Mouse (Mus musculus) kidney, adult 2 months (tissue): ENCODE measurements around the gene Dchs1. TPM values are rescaled to one million over a fixed set of nuclear protein-coding genes. Genes with fewer than 3 reads are reported as not detected.

Experiments used
- DNase-seq: peaks from one replicate; pipeline ENCODE4 v3.0.0; 2021
- H3K27ac ChIP-seq: fragments of 200-500 bp; 2 replicates; pipeline ENCODE4 v1.5.1; 2012; ENCODE audit warnings: low read depth, low read length, control low read depth, inconsistent platforms; ENCODE audit not compliant: insufficient read depth
- H3K27me3 ChIP-seq: fragments of 200-500 bp; replicated peaks from 2 replicates; pipeline ENCODE4 v1.6.1; 2012; ENCODE audit warnings: mild to moderate bottlenecking, moderate library complexity, low read length, inconsistent platforms; ENCODE audit not compliant: control insufficient read depth, insufficient read depth
- H3K36me3 ChIP-seq: fragments of 200-500 bp; 2 replicates; pipeline ENCODE4 v1.6.1; 2012; ENCODE audit warnings: mild to moderate bottlenecking, moderate library complexity, low read length, inconsistent platforms; ENCODE audit not compliant: control insufficient read depth, insufficient read depth
- H3K4me1 ChIP-seq: fragments of 200-500 bp; 2 replicates; pipeline ENCODE4 v1.6.1; 2011; ENCODE audit warnings: low read length; ENCODE audit not compliant: control insufficient read depth, insufficient read depth
- H3K4me3 ChIP-seq: fragments of 200-500 bp; 2 replicates; pipeline ENCODE4 v1.5.1; 2011; ENCODE audit warnings: mild to moderate bottlenecking, low read depth, low read length, control low read depth; ENCODE audit not compliant: insufficient read depth
- CTCF ChIP-seq: fragments of 200-500 bp; conservative IDR thresholded peaks from 2 replicates; pipeline ENCODE4 v1.5.1; 2011; ENCODE audit warnings: low read depth, mild to moderate bottlenecking, control low read depth, low read length, moderate library complexity, mixed read lengths; ENCODE audit not compliant: insufficient read depth, insufficient read length
- POLR2A ChIP-seq: fragments of 200-500 bp; IDR thresholded peaks from one replicate; pipeline ENCODE4 v1.6.1; 2011; ENCODE audit warnings: low read depth, low read length, control low read depth
- WGBS: fragments of 180-500 bp; shearing (Covaris S2); methylation state at CpG from one replicate; pipeline ENCODE4 v1.1.7; 2018; 5-methylcytosine and 5-hydroxymethylcytosine counted together
- polyA plus RNA-seq: library from polyadenylated mRNA; depleted of rRNA; stranded (reverse); fragments of >200 nt; gene quantifications from 2 replicates; pipeline ENCODE4 v1.2.3, GENCODE M21; 2012

Gene Dchs1
- polyA plus RNA-seq, 1 experiment: 5.9 TPM

DNA sequence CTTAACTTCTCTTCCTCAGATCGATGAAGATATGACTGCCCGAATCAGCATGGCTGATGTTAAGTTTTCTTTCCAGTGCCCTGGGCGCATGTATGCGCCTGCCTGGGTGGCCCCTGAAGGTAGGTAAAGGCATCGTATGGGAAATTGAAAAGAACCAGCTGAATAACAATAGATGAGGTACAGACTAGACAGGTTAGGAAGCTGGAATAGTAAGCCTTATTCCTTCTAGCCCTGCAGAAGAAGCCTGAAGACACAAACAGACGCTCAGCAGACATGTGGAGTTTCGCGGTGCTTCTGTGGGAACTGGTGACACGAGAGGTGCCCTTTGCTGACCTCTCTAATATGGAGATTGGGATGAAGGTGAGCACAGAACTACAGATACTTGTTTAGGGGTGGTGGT, 45.5 kb downstream of the Dchs1 start:
- H3K27ac ChIP-seq: no peak overlapping the region
- WGBS: 84% methylated on average over 9 of the region's 9 CpGs

DNA sequence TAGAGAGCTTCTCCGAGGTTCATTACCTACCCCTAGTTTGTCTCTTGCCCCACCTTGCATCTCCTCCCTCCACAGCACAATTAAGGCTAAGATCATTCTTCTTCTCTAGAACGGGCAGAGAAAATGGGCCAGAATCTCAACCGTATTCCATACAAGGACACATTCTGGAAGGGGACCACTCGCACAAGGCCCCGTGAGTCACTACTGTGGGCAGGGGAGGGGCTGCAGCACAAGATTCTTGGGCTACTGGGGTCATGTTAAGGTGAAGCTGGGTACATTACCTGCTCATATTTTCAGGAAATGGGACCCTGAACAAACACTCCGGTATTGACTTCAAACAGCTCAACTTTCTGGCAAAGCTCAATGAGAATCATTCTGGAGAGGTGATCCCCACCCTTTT, 46.6 kb downstream of the Dchs1 start:
- no peak for TF ChIP-seq POLR2A
- TF ChIP-seq CTCF: no peak
- Histone ChIP-seq H3K36me3 (no peaks in the 10 kb centered on the region; the same call in 1 of the 2 replicates), H3K27ac (no peak overlapping the region), H3K4me3 (no peak overlapping the region), H3K27me3 (no peaks in the 10 kb centered on the region), H3K4me1 (peaks cover 12% of the 10 kb centered on the region; the same call in 1 of the 2 replicates)
- no peak for DNase-seq
- WGBS: 75% methylated on average over 6 of the region's 6 CpGs

More for the DNA sequence above, 45.5 kb downstream of the Dchs1 start:
- Histone ChIP-seq H3K4me1 (peaks cover 12% of the 10 kb centered on the region; the same call in 1 of the 2 replicates), H3K27me3 (no peaks in the 10 kb centered on the region), H3K4me3 (no peak overlapping the region), H3K36me3 (peaks cover 2% of the 10 kb centered on the region; the same call in 1 of the 2 replicates)
- no peak for TF ChIP-seq CTCF
- no peak for TF ChIP-seq POLR2A
- DNase-seq: no peak

- Histone ChIP-seq H3K27ac (no peak overlapping the region), H3K4me1 (peaks cover 15% of the 10 kb centered on the region; the same call in 1 of the 2 replicates), H3K36me3 (no peaks in the 10 kb centered on the region; the same call in 1 of the 2 replicates), H3K27me3 (no peaks in the 10 kb centered on the region), H3K4me3 (no peak overlapping the region)
- DNase-seq: no peak
- WGBS: 85% methylated on average over 13 of the region's 13 CpGs
- TF ChIP-seq POLR2A (no peak), CTCF (no peak)
Observed at GRCm38 (mm10) chr7:105740089-105740795, 47.2 kb downstream of the Dchs1 start.

DNA sequence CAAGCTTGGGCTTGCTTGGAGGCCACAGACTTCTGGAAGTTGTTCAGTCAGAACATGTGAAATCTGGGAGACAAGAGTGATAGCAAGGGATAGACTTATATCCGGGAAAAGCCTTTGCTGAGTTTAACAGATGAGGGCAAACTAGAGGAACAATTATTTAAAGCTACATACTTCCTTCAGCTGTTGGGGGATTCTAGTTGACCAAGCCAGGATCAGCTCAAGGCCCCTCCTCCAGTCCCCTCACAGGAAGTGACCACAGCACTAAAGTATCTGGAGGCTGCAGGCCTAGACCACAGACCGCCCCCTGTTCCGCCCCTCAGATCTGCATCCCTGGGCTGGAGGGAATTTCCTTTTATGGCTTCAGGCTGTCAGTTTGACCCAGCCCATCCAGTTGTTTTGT, 48.5 kb downstream of the Dchs1 start:
- WGBS: 33% methylated on average over 3 of the region's 3 CpGs
- peak; percentile 84 for DNase-seq
- Histone ChIP-seq H3K27ac (peak overlapping the region; percentile 88), H3K36me3 (no peaks in the 10 kb centered on the region; the same call in 1 of the 2 replicates), H3K4me1 (peaks cover 15% of the 10 kb centered on the region; the same call in 1 of the 2 replicates), H3K4me3 (0 out of 2 replicates have a peak overlapping the region, but pooled peaks have one; percentile 9), H3K27me3 (no peaks in the 10 kb centered on the region)
- TF ChIP-seq CTCF (no peak), POLR2A (peak; percentile 11)

- H3K4me3 ChIP-seq: no peak overlapping the region
- no peak for DNase-seq
- 57% methylated on average over 2 of the region's 2 CpGs for WGBS
- H3K27me3 ChIP-seq: no peaks in the 10 kb centered on the region
- H3K4me1 ChIP-seq: peaks cover 10% of the 10 kb centered on the region; the same call in 1 of the 2 replicates
- peak overlapping the region; percentile 33; the same call in 1 of the 2 replicates for H3K27ac ChIP-seq
- no peaks in the 10 kb centered on the region; the same call in 1 of the 2 replicates for H3K36me3 ChIP-seq
- TF ChIP-seq CTCF: no peak
- no peak for TF ChIP-seq POLR2A
Observed at GRCm38 (mm10) chr7:105738286-105738685, 49.2 kb downstream of the Dchs1 start.

- peak; percentile 21 for DNase-seq
- H3K36me3 ChIP-seq: peaks cover 1% of the 10 kb centered on the region; the same call in 1 of the 2 replicates
- no peaks in the 10 kb centered on the region for H3K27me3 ChIP-seq
- TF ChIP-seq CTCF (no peak), POLR2A (no peak)
- peaks cover 7% of the 10 kb centered on the region; the same call in 1 of the 2 replicates for H3K4me1 ChIP-seq
- WGBS: 7% methylated on average over 3 of the region's 3 CpGs
- H3K4me3 ChIP-seq: peak overlapping the region; percentile 75
- peak overlapping the region; percentile 90; the same call in 1 of the 2 replicates for H3K27ac ChIP-seq
Observed at GRCm38 (mm10) chr7:105737648-105738047, 49.8 kb downstream of the Dchs1 start.

- TF ChIP-seq POLR2A (no peak), CTCF (no peak)
- DNase-seq: peak; percentile 53
- Histone ChIP-seq H3K27me3 (no peaks in the 10 kb centered on the region), H3K27ac (peak within 1 kb of the TSS; percentile 90), H3K36me3 (peaks cover 1% of the 10 kb centered on the region; the same call in 1 of the 2 replicates), H3K4me1 (peaks cover 7% of the 10 kb centered on the region; the same call in 1 of the 2 replicates), H3K4me3 (peak within 1 kb of the TSS; percentile 81)
- WGBS: under 1% methylated on average over 30 of the region's 30 CpGs
Observed at GRCm38 (mm10) chr7:105736911-105737521, 50.4 kb downstream of the Dchs1 start, which contains the start of gene Rrp8. Rrp8 (minus strand) TSS chr7:105737385.
